Mouse (Mus musculus) lung, embryonic 15.5 days (tissue): ENCODE measurements at regions not wholly inside any gene's neighbourhood (a gene's known extent, or its start where the extent isn't known, plus 50 kb on each side); places are given as distances from the start of the nearest gene placed in this dataset.

ENCODE experiments used
- ATAC-seq: fragments of 200-750 bp; cut with Nextera tagmentation; 2 replicates; pipeline ENCODE4 v1.8.0; 2017; ENCODE audit warnings: moderate number of reproducible peaks, borderline replicate concordance; ENCODE audit not compliant: low FRiP score, low TSS enrichment; ENCODE audit errors: extremely low read depth
- H3K27ac ChIP-seq: fragments of 300-500 bp; sonication (generic); 2 replicates; pipeline ENCODE4 v1.5.1; 2015; ENCODE audit warnings: moderate library complexity, mild to moderate bottlenecking, inconsistent platforms
- H3K27me3 ChIP-seq: fragments of 300-500 bp; sonication (generic); 2 replicates; pipeline ENCODE4 v1.6.1; 2015; ENCODE audit warnings: inconsistent platforms
- H3K36me3 ChIP-seq: fragments of 300-500 bp; sonication (generic); 2 replicates; pipeline ENCODE4 v1.6.1; 2015; ENCODE audit warnings: inconsistent platforms
- H3K4me1 ChIP-seq: fragments of 300-500 bp; sonication (generic); 2 replicates; pipeline ENCODE4 v1.6.1; 2015; ENCODE audit warnings: inconsistent platforms
- H3K4me2 ChIP-seq: fragments of 300-500 bp; sonication (generic); 2 replicates; pipeline ENCODE4 v1.6.1; 2015; ENCODE audit warnings: inconsistent platforms, mild to moderate bottlenecking, moderate library complexity
- H3K4me3 ChIP-seq: fragments of 300-500 bp; sonication (generic); 2 replicates; pipeline ENCODE4 v1.5.1; 2015; ENCODE audit warnings: mild to moderate bottlenecking, inconsistent platforms
- H3K9ac ChIP-seq: fragments of 300-500 bp; sonication (generic); 2 replicates; pipeline ENCODE4 v1.6.1; 2015; ENCODE audit warnings: inconsistent platforms
- H3K9me3 ChIP-seq: fragments of 300-500 bp; sonication (generic); 2 replicates; pipeline ENCODE4 v1.6.1; 2016; ENCODE audit warnings: inconsistent platforms
- WGBS: fragments of 180-500 bp; shearing (Covaris S2); methylation state at CpG from one replicate; pipeline ENCODE4 v1.1.7; 2015; 5-methylcytosine and 5-hydroxymethylcytosine counted together

GRCm38 (mm10) chr4:12461701-12462100 lies 289.9 kb upstream of the Fam92a start:
- Histone ChIP-seq H3K27ac (no peak overlapping the region), H3K36me3 (no peaks in the 10 kb centered on the region), H3K4me3 (no peak overlapping the region), H3K9me3 (no peaks in the 10 kb centered on the region), H3K27me3 (no peaks in the 10 kb centered on the region), H3K4me1 (peaks cover 7% of the 10 kb centered on the region; the same call in 1 of the 2 replicates), H3K9ac (no peak overlapping the region), H3K4me2 (no peak overlapping the region)
- no peak for ATAC-seq
- 75% methylated on average over 2 of the region's 2 CpGs for WGBS

GRCm38 (mm10) chr4:12461251-12461650 lies 289.4 kb upstream of the Fam92a start:
- H3K36me3 ChIP-seq, result no peaks in the 10 kb centered on the region
- no peaks in the 10 kb centered on the region for H3K9me3 ChIP-seq
- 36% methylated on average over 4 of the region's 4 CpGs for WGBS
- H3K27me3 ChIP-seq, result no peaks in the 10 kb centered on the region
- no peak overlapping the region for H3K4me3 ChIP-seq
- no peak overlapping the region for H3K4me2 ChIP-seq
- peaks cover 7% of the 10 kb centered on the region; the same call in 1 of the 2 replicates for H3K4me1 ChIP-seq
- 0 out of 2 replicates have a peak, but pooled peaks have one; percentile 42 for ATAC-seq
- no peak overlapping the region for H3K9ac ChIP-seq
- no peak overlapping the region for H3K27ac ChIP-seq

- no peak overlapping the region for H3K9ac ChIP-seq
- H3K4me2 ChIP-seq, result no peak overlapping the region
- no peaks in the 10 kb centered on the region for H3K27me3 ChIP-seq
- peaks cover 7% of the 10 kb centered on the region; the same call in 1 of the 2 replicates for H3K4me1 ChIP-seq
- ATAC-seq, result no peak
- H3K9me3 ChIP-seq, result no peaks in the 10 kb centered on the region
- no peak overlapping the region for H3K4me3 ChIP-seq
- H3K36me3 ChIP-seq, result no peaks in the 10 kb centered on the region
- WGBS, result 67% methylated on average over 8 of the region's 8 CpGs
- no peak overlapping the region for H3K27ac ChIP-seq
Observed at GRCm38 (mm10) chr4:12457978-12458597, 286.3 kb upstream of the Fam92a start.

GRCm38 (mm10) chr4:12452086-12452485 lies 280.3 kb upstream of the Fam92a start:
- Histone ChIP-seq H3K27me3 (no peaks in the 10 kb centered on the region), H3K4me3 (no peak overlapping the region), H3K36me3 (no peaks in the 10 kb centered on the region), H3K27ac (no peak overlapping the region), H3K9me3 (no peaks in the 10 kb centered on the region), H3K4me1 (no peaks in the 10 kb centered on the region), H3K9ac (no peak overlapping the region), H3K4me2 (no peak overlapping the region)
- no peak for ATAC-seq
- 92% methylated on average over 2 of the region's 2 CpGs for WGBS

- H3K9ac ChIP-seq, result no peak overlapping the region
- 41% methylated on average over 3 of the region's 3 CpGs for WGBS
- no peak overlapping the region for H3K4me2 ChIP-seq
- no peak overlapping the region for H3K4me3 ChIP-seq
- H3K9me3 ChIP-seq, result no peaks in the 10 kb centered on the region
- peaks cover 4% of the 10 kb centered on the region; the same call in 1 of the 2 replicates for H3K4me1 ChIP-seq
- no peaks in the 10 kb centered on the region for H3K36me3 ChIP-seq
- ATAC-seq, result no peak
- H3K27ac ChIP-seq, result no peak overlapping the region
- H3K27me3 ChIP-seq, result no peaks in the 10 kb centered on the region
Observed at GRCm38 (mm10) chr4:12425507-12425906, 253.7 kb upstream of the Fam92a start.

GRCm38 (mm10) chr4:12421628-12422319 lies 250.0 kb upstream of the Fam92a start:
- Histone ChIP-seq H3K27ac (no peak overlapping the region), H3K27me3 (no peaks in the 10 kb centered on the region), H3K9me3 (no peaks in the 10 kb centered on the region), H3K4me1 (peaks cover 4% of the 10 kb centered on the region; the same call in 1 of the 2 replicates), H3K9ac (no peak overlapping the region), H3K4me3 (no peak overlapping the region), H3K4me2 (no peak overlapping the region), H3K36me3 (no peaks in the 10 kb centered on the region)
- no peak for ATAC-seq
- 66% methylated on average over 16 of the region's 16 CpGs for WGBS

GRCm38 (mm10) chr4:12418086-12418485 lies 246.3 kb upstream of the Fam92a start:
- Histone ChIP-seq H3K4me1 (peaks cover 4% of the 10 kb centered on the region; the same call in 1 of the 2 replicates), H3K4me3 (no peak overlapping the region), H3K4me2 (no peak overlapping the region), H3K36me3 (no peaks in the 10 kb centered on the region), H3K27me3 (no peaks in the 10 kb centered on the region), H3K9me3 (no peaks in the 10 kb centered on the region), H3K9ac (no peak overlapping the region), H3K27ac (no peak overlapping the region)
- 35% methylated on average over 3 of the region's 3 CpGs for WGBS
- ATAC-seq, result peak; percentile 62; the same call in 1 of the 2 replicates

- 63% methylated on average over 1 of the region's 1 CpGs for WGBS
- no peak overlapping the region for H3K27ac ChIP-seq
- no peak overlapping the region for H3K4me2 ChIP-seq
- no peak overlapping the region for H3K9ac ChIP-seq
- H3K36me3 ChIP-seq, result no peaks in the 10 kb centered on the region
- no peaks in the 10 kb centered on the region for H3K9me3 ChIP-seq
- no peaks in the 10 kb centered on the region for H3K27me3 ChIP-seq
- ATAC-seq, result no peak
- H3K4me3 ChIP-seq, result no peak overlapping the region
- no peaks in the 10 kb centered on the region for H3K4me1 ChIP-seq
Observed at GRCm38 (mm10) chr4:12395344-12395743, 223.5 kb upstream of the Fam92a start.

- no peaks in the 10 kb centered on the region for H3K4me1 ChIP-seq
- no peaks in the 10 kb centered on the region for H3K27me3 ChIP-seq
- WGBS, result 71% methylated on average over 5 of the region's 5 CpGs
- no peak overlapping the region for H3K27ac ChIP-seq
- H3K9me3 ChIP-seq, result no peaks in the 10 kb centered on the region
- ATAC-seq, result no peak
- H3K4me3 ChIP-seq, result no peak overlapping the region
- no peak overlapping the region for H3K4me2 ChIP-seq
- no peaks in the 10 kb centered on the region for H3K36me3 ChIP-seq
- H3K9ac ChIP-seq, result no peak overlapping the region
Observed at GRCm38 (mm10) chr4:12376797-12377570, 205.2 kb upstream of the Fam92a start.

GRCm38 (mm10) chr4:12369551-12369950 lies 197.7 kb upstream of the Fam92a start:
- ATAC-seq, result no peak
- no peaks in the 10 kb centered on the region for H3K4me1 ChIP-seq
- 77% methylated on average over 2 of the region's 2 CpGs for WGBS
- H3K9ac ChIP-seq, result no peak overlapping the region
- H3K9me3 ChIP-seq, result no peaks in the 10 kb centered on the region
- H3K27me3 ChIP-seq, result no peaks in the 10 kb centered on the region
- no peak overlapping the region for H3K27ac ChIP-seq
- H3K4me3 ChIP-seq, result no peak overlapping the region
- no peak overlapping the region for H3K4me2 ChIP-seq
- H3K36me3 ChIP-seq, result no peaks in the 10 kb centered on the region

GRCm38 (mm10) chr4:12356992-12357634 lies 185.3 kb upstream of the Fam92a start:
- H3K36me3 ChIP-seq, result no peaks in the 10 kb centered on the region
- H3K9ac ChIP-seq, result no peak overlapping the region
- WGBS, result 61% methylated on average over 2 of the region's 2 CpGs
- no peaks in the 10 kb centered on the region for H3K9me3 ChIP-seq
- H3K4me2 ChIP-seq, result no peak overlapping the region
- no peaks in the 10 kb centered on the region for H3K4me1 ChIP-seq
- no peak overlapping the region for H3K27ac ChIP-seq
- ATAC-seq, result no peak
- no peak overlapping the region for H3K4me3 ChIP-seq
- no peaks in the 10 kb centered on the region for H3K27me3 ChIP-seq
